Comparison of ENCODE assay signal across 10 mouse cellular contexts in the genomic region with DNA sequence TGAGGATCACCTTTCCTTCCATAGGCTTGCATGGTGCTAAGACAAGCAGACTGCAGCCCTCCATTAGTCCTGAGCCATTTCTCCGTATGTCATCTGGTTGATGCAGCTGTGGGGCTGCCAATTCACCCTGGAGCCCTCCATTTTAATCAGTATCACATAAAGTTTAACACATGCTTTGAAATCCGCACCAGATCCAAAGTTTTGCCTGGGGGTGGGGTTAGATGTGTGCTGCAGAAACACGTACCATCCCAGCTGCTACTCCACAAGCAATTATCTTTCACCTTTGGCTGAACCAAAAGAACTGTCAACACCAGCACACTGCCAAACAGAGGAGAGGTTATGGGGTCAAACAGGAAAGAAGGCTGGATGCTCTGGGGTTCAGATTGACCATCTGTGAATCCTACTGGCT.
DNase-seq lines count a peak whose midpoint lies in the region; ATAC-seq lines count a peak whose summit lies in the region.
"Had no signal": no experiment of that assay in that cellular context is flagged by ENCODE, and none has a peak within 500 bp of the region (broad histone marks: within the 10 kb centered on the region; RNA-seq: fewer than 3 reads in every experiment).

No protein-coding gene starts in this region.

- H3K36me3 ChIP-seq in kidney, embryonic 15.5 days, result no peaks in the 10 kb centered on the region
- no peaks in the 10 kb centered on the region for H3K36me3 ChIP-seq in embryonic facial prominence, embryonic 10.5 days (replicated peaks)
- H3K36me3 ChIP-seq: G1E had no signal

- H3K9me3 ChIP-seq in kidney, embryonic 15.5 days (replicated peaks), result no peaks in the 10 kb centered on the region
- no peaks in the 10 kb centered on the region for H3K9me3 ChIP-seq in embryonic facial prominence, embryonic 10.5 days
- H3K9me3 ChIP-seq: G1E had no signal

- DNase-seq in kidney, adult 9 months, result peak; percentile 4
- peak; percentile 69 for DNase-seq in embryonic facial prominence, embryonic 10.5 days (ENCODE audit: low spot score)
- peak; percentile 63 to 78 for DNase-seq in heart, postnatal 10 days
- DNase-seq in lung, postnatal 25 days (ENCODE audit: low spot score), result peak; percentile 41
- DNase-seq in spleen, postnatal 10 days (ENCODE audit: low spot score in 2 of 2), result no peak
- no peak for DNase-seq in right cerebral cortex, postnatal 10 days (ENCODE audit: low spot score in 2 of 2)

- no peak overlapping the region for H3K4me2 ChIP-seq in kidney, embryonic 15.5 days

- no peak overlapping the region for H3K9ac ChIP-seq in kidney, embryonic 15.5 days

- H3K27me3 ChIP-seq in kidney, embryonic 15.5 days, result no peaks in the 10 kb centered on the region
- H3K27me3 ChIP-seq in embryonic facial prominence, embryonic 10.5 days (replicated peaks; ENCODE audit: low read depth, poor library complexity, severe bottlenecking), result no peaks in the 10 kb centered on the region

- H3K27ac ChIP-seq in kidney, embryonic 15.5 days, result no peak overlapping the region
- peak overlapping the region; percentile 30; the same call in 1 of the 2 replicates for H3K27ac ChIP-seq in embryonic facial prominence, embryonic 10.5 days (replicated peaks)

- intact Hi-C loops in heart, postnatal 10 days (cut with DNase I), result loop anchor here (5.0 kb wide), 1 partner anchor 44 kb away; no protein-coding TSS in a partner anchor

- 0 out of 2 replicates have a peak, but pooled peaks cover 6% of the 10 kb centered on the region for H3K4me1 ChIP-seq in kidney, embryonic 15.5 days
- peaks cover 23% of the 10 kb centered on the region for H3K4me1 ChIP-seq in embryonic facial prominence, embryonic 10.5 days

- WGBS in kidney, embryonic 15.5 days, result 45% methylated on average over 3 of the region's 3 CpGs
- WGBS in embryonic facial prominence, embryonic 10.5 days, result 17% methylated on average over 3 of the region's 3 CpGs

- no peak overlapping the region for H3K4me3 ChIP-seq in kidney, embryonic 15.5 days (replicated peaks)
- H3K4me3 ChIP-seq in embryonic facial prominence, embryonic 10.5 days, result no peak overlapping the region

- no peak for ATAC-seq in kidney, embryonic 15.5 days (replicated peaks; ENCODE audit: low FRiP score)
- no peak for ATAC-seq in activated CD4-positive, CD25-positive, alpha-beta regulatory T cell, adult 4 months
- ATAC-seq: midbrain, embryonic 16.5 days had no signal

Comparison
In these comparisons a context has a peak if more than half of its experiments do, and no peak if none do; other contexts are left out.
1. DNase-seq: peak in kidney, adult 9 months (single experiment), embryonic facial prominence, embryonic 10.5 days (single experiment), heart, postnatal 10 days (2 of 2) and lung, postnatal 25 days (single experiment); none in spleen, postnatal 10 days (0 of 2) and right cerebral cortex, postnatal 10 days (0 of 2).